Comparison of ENCODE assay signal across 14 mouse cellular contexts in the genomic region with DNA sequence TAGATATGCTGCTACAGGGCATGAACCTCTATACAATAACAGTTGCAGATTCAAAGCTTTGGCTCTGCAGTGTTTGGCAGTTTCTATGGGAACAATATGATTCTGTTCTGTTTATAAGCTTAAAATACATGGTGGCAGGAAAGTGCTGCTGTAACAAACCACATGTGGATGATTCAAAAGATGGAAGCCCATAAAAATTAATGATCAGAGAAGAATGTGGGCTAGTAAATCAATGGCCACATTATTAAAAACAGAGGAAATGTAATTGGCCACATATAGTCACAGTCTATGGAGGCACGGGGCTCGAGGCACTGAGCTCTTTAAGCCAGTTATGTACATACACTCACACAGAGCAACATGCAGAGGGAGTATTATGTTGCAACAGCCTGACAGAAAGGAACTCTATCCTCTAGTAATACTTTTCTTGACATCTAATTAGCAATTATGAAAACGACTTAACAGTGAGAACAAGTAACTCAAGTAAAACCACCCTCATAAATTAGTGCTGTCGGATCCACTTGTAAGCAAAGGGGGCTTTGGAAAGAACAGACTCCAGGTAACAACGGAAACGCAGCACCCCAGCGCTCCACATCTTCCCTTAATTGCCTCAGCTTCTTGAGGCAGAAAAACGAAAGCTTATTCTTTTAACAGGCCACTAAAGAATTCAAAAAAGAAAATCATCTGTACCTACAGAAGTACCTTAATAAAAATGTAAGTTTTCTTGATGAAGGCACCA.
DNase-seq lines count a peak whose midpoint lies in the region; ATAC-seq and TF ChIP-seq lines count a peak whose summit lies in the region.
"Had no signal": no experiment of that assay in that cellular context is flagged by ENCODE, and none has a peak within 500 bp of the region (broad histone marks: within the 10 kb centered on the region; RNA-seq: fewer than 3 reads in every experiment).

No protein-coding gene starts in this region.

- no peak for TF ChIP-seq CTCF in brain, embryonic 14.5 days (IDR thresholded peaks at IDR 0.05; ENCODE audit: borderline replicate concordance, extremely low read depth, insufficient read depth, insufficient read length)

- no peaks in the 10 kb centered on the region for H3K4me1 ChIP-seq in hindbrain, embryonic 13.5 days (replicated peaks)
- no peaks in the 10 kb centered on the region for H3K4me1 ChIP-seq in hindbrain, embryonic 12.5 days
- no peaks in the 10 kb centered on the region for H3K4me1 ChIP-seq in limb, embryonic 15.5 days
- no peaks in the 10 kb centered on the region for H3K4me1 ChIP-seq in intestine, embryonic 16.5 days (ENCODE audit: control insufficient read depth, insufficient read depth, low read length)
- H3K4me1 ChIP-seq: intestine, embryonic 15.5 days; lung, embryonic 15.5 days had no signal

- no peaks in the 10 kb centered on the region for H3K9me3 ChIP-seq in hindbrain, embryonic 13.5 days
- H3K9me3 ChIP-seq in hindbrain, embryonic 12.5 days (replicated peaks): no peaks in the 10 kb centered on the region
- H3K9me3 ChIP-seq in limb, embryonic 15.5 days: no peaks in the 10 kb centered on the region
- no peaks in the 10 kb centered on the region for H3K9me3 ChIP-seq in intestine, embryonic 16.5 days (ENCODE audit: control insufficient read depth, low read length)
- H3K9me3 ChIP-seq: intestine, embryonic 15.5 days; lung, embryonic 15.5 days had no signal

- no peaks in the 10 kb centered on the region for H3K27me3 ChIP-seq in hindbrain, embryonic 13.5 days
- no peaks in the 10 kb centered on the region for H3K27me3 ChIP-seq in hindbrain, embryonic 12.5 days
- H3K27me3 ChIP-seq in limb, embryonic 15.5 days: no peaks in the 10 kb centered on the region
- H3K27me3 ChIP-seq in intestine, embryonic 16.5 days (replicated peaks; ENCODE audit: control insufficient read depth, insufficient read depth, low read length): no peaks in the 10 kb centered on the region
- H3K27me3 ChIP-seq: intestine, embryonic 15.5 days; lung, embryonic 15.5 days had no signal

- no peak overlapping the region for H3K4me2 ChIP-seq in hindbrain, embryonic 13.5 days
- H3K4me2 ChIP-seq in hindbrain, embryonic 12.5 days (replicated peaks): no peak overlapping the region
- H3K4me2 ChIP-seq in limb, embryonic 15.5 days: no peak overlapping the region
- H3K4me2 ChIP-seq in intestine, embryonic 16.5 days (ENCODE audit: low read depth, low read length): no peak overlapping the region
- H3K4me2 ChIP-seq: heart, embryonic 11.5 days; intestine, embryonic 15.5 days; lung, embryonic 15.5 days had no signal

- H3K36me3 ChIP-seq in hindbrain, embryonic 13.5 days: no peaks in the 10 kb centered on the region
- no peaks in the 10 kb centered on the region for H3K36me3 ChIP-seq in hindbrain, embryonic 12.5 days
- no peaks in the 10 kb centered on the region for H3K36me3 ChIP-seq in limb, embryonic 15.5 days
- no peaks in the 10 kb centered on the region for H3K36me3 ChIP-seq in intestine, embryonic 16.5 days (ENCODE audit: control insufficient read depth, insufficient read depth, low read length)
- H3K36me3 ChIP-seq: intestine, embryonic 15.5 days; lung, embryonic 15.5 days had no signal

- peak; percentile 30 for DNase-seq in brain, embryonic 14.5 days (ENCODE audit: low read depth)
- peak; percentile 3 for DNase-seq in fat pad, adult 2 months (ENCODE audit: extremely low read depth, low read depth, low spot score)
- no peak for DNase-seq in right cerebral cortex, postnatal 25 days
- DNase-seq: adrenal gland, adult 2 months; gastrocnemius, adult 2 months; left cerebral cortex, postnatal 4 days had no signal

- H3K4me3 ChIP-seq in hindbrain, embryonic 13.5 days: no peak overlapping the region
- no peak overlapping the region for H3K4me3 ChIP-seq in hindbrain, embryonic 12.5 days
- H3K4me3 ChIP-seq in limb, embryonic 15.5 days: no peak overlapping the region
- H3K4me3 ChIP-seq in intestine, embryonic 16.5 days (ENCODE audit: low read length): no peak overlapping the region
- H3K4me3 ChIP-seq: gastrocnemius, adult 2 months; intestine, embryonic 15.5 days; lung, embryonic 15.5 days had no signal

- WGBS in hindbrain, embryonic 13.5 days: 69% methylated on average over 8 of the region's 8 CpGs
- WGBS in hindbrain, embryonic 12.5 days: 55% methylated on average over 8 of the region's 8 CpGs
- WGBS in limb, embryonic 15.5 days: 5% methylated on average over 8 of the region's 8 CpGs
- whole genome bisulfite sequencing in intestine, embryonic 16.5 days: 53% methylated on average over 8 of the region's 8 CpGs

- H3K9ac ChIP-seq in hindbrain, embryonic 13.5 days: no peak overlapping the region
- no peak overlapping the region for H3K9ac ChIP-seq in hindbrain, embryonic 12.5 days
- H3K9ac ChIP-seq in limb, embryonic 15.5 days: no peak overlapping the region
- no peak overlapping the region for H3K9ac ChIP-seq in intestine, embryonic 16.5 days (ENCODE audit: low read depth, low read length)
- H3K9ac ChIP-seq: intestine, embryonic 15.5 days; lung, embryonic 15.5 days had no signal

- peak; percentile 73; the same call in 1 of the 2 replicates for ATAC-seq in hindbrain, embryonic 13.5 days (ENCODE audit: low FRiP score)
- no peak for ATAC-seq in hindbrain, embryonic 12.5 days (ENCODE audit: low FRiP score)
- peak; percentile 67 for ATAC-seq in limb, embryonic 15.5 days (ENCODE audit: insufficient number of reproducible peaks, low FRiP score, low TSS enrichment, low read depth)
- ATAC-seq in megakaryocyte, adult 5-6 weeks (ENCODE audit: poor library complexity, severe bottlenecking): no peak
- no peak for ATAC-seq in intestine, embryonic 16.5 days
- ATAC-seq: intestine, embryonic 15.5 days had no signal

- H3K27ac ChIP-seq in hindbrain, embryonic 13.5 days: no peak overlapping the region
- H3K27ac ChIP-seq in hindbrain, embryonic 12.5 days: no peak overlapping the region
- H3K27ac ChIP-seq in limb, embryonic 15.5 days: no peak overlapping the region
- H3K27ac ChIP-seq in intestine, embryonic 16.5 days (ENCODE audit: low read length): no peak overlapping the region
- H3K27ac ChIP-seq: gastrocnemius, adult 2 months; intestine, embryonic 15.5 days; lung, embryonic 15.5 days had no signal

- TF ChIP-seq POLR2A in brain, embryonic 14.5 days (IDR thresholded peaks at IDR 0.05; ENCODE audit: borderline replicate concordance, extremely low read depth, insufficient read depth, insufficient read length, poor library complexity, severe bottlenecking): no peak

Comparison
In these comparisons a context has a peak if more than half of its experiments do, and no peak if none do; other contexts are left out.
1. ATAC-seq: peak in hindbrain, embryonic 13.5 days (single experiment) and limb, embryonic 15.5 days (single experiment); none in hindbrain, embryonic 12.5 days (single experiment), megakaryocyte, adult 5-6 weeks (single experiment) and intestine, embryonic 16.5 days (single experiment).